Mouse (Mus musculus) neural tube, embryonic 14.5 days (tissue): ENCODE measurements around the gene Cib2. TPM values are rescaled to one million over a fixed set of nuclear protein-coding genes. Genes with fewer than 3 reads are reported as not detected.
"Not testable (repeated sequence)": the region's sequence is repeated elsewhere in the genome, so short reads cannot be mapped to it uniquely, and the experiment has no call there.

Experiments used
- ATAC-seq: fragments of 200-750 bp; cut with Nextera tagmentation; 2 replicates; pipeline ENCODE4 v1.8.0; 2017; ENCODE audit warnings: low read depth, mild to moderate bottlenecking, moderate TSS enrichment, moderate library complexity
- H3K27ac ChIP-seq: fragments of 300-500 bp; sonication (generic); 2 replicates; pipeline ENCODE4 v1.5.1; 2014; ENCODE audit warnings: low read depth, mild to moderate bottlenecking, control low read depth, low read length, moderate library complexity, mixed read lengths
- H3K27me3 ChIP-seq: fragments of 300-500 bp; sonication (generic); 2 replicates; pipeline ENCODE4 v1.6.1; 2014; ENCODE audit warnings: low read length; ENCODE audit not compliant: control insufficient read depth, insufficient read depth
- H3K36me3 ChIP-seq: fragments of 300-500 bp; sonication (generic); 2 replicates; pipeline ENCODE4 v1.6.1; 2014; ENCODE audit warnings: low read length, mixed read lengths; ENCODE audit not compliant: control insufficient read depth, insufficient read depth
- H3K4me1 ChIP-seq: fragments of 300-500 bp; sonication (generic); 2 replicates; pipeline ENCODE4 v1.6.1; 2014; ENCODE audit warnings: low read length; ENCODE audit not compliant: control insufficient read depth, insufficient read depth
- H3K4me2 ChIP-seq: fragments of 300-500 bp; sonication (generic); 2 replicates; pipeline ENCODE4 v1.6.1; 2014; ENCODE audit warnings: mild to moderate bottlenecking, low read depth, low read length, control low read depth
- H3K4me3 ChIP-seq: fragments of 300-500 bp; sonication (generic); 2 replicates; pipeline ENCODE4 v1.5.1; 2014; ENCODE audit warnings: low read depth, low read length, control low read depth, mixed read lengths
- H3K9ac ChIP-seq: fragments of 300-500 bp; sonication (generic); replicated peaks from 2 replicates; pipeline ENCODE4 v1.6.1; 2014; ENCODE audit warnings: low read depth, mild to moderate bottlenecking, control low read depth, low read length, mixed read lengths
- H3K9me3 ChIP-seq: fragments of 300-500 bp; sonication (generic); 2 replicates; pipeline ENCODE4 v1.6.1; 2016; ENCODE audit warnings: low read length; ENCODE audit not compliant: control insufficient read depth
- WGBS: fragments of 180-500 bp; shearing (Covaris S2); extraction: QIAGEN DNeasy Blood & Tissue Kit; methylation state at CpG from one replicate; pipeline ENCODE4 v1.1.7; 2014; 5-methylcytosine and 5-hydroxymethylcytosine counted together
- polyA plus RNA-seq: library from polyadenylated mRNA; unstranded; fragments of >200 nt; fragmentation: Nextera tagmentation; extraction: Ambion mirVana; gene quantifications from 2 replicates; pipeline ENCODE4 v1.2.1, GENCODE M21; 2014

Cib2 gene
- polyA plus RNA-seq = 67.5 and 80.4 TPM in 2 replicates

GRCm38 (mm10) chr9:54559771-54560471, at the start of gene Cib2:
Gene Cib2, minus strand, starts transcription at chr9:54560218.
- peak within 1 kb of the TSS; percentile 56 for H3K9ac ChIP-seq
- peak within 1 kb of the TSS; percentile 38 for H3K4me3 ChIP-seq
- peak; percentile 97 for ATAC-seq
- WGBS = under 1% methylated on average over 49 of the region's 54 CpGs
- no peak within 1 kb of the TSS for H3K27ac ChIP-seq
- no peaks in the 10 kb centered on the region for H3K9me3 ChIP-seq
- H3K4me2 ChIP-seq = peak within 1 kb of the TSS; percentile 50
- 0 out of 2 replicates have a peak, but pooled peaks cover 5% of the 10 kb centered on the region for H3K4me1 ChIP-seq
- H3K27me3 ChIP-seq = no peaks in the 10 kb centered on the region
- H3K36me3 ChIP-seq = no peaks in the 10 kb centered on the region

GRCm38 (mm10) chr9:54604886-54605285, 44.9 kb upstream of the Cib2 start:
- H3K27me3 ChIP-seq = no peaks in the 10 kb centered on the region
- no peak overlapping the region for H3K27ac ChIP-seq
- no peak for ATAC-seq
- no peak overlapping the region for H3K9ac ChIP-seq
- peaks cover 38% of the 10 kb centered on the region for H3K36me3 ChIP-seq
- H3K4me1 ChIP-seq = no peaks in the 10 kb centered on the region
- H3K4me2 ChIP-seq = no peak overlapping the region
- no peaks in the 10 kb centered on the region for H3K9me3 ChIP-seq
- 65% methylated on average over 4 of the region's 4 CpGs for WGBS
- H3K4me3 ChIP-seq = no peak overlapping the region

- Histone ChIP-seq H3K27me3 (no peaks in the 10 kb centered on the region), H3K27ac (no peak overlapping the region), H3K4me1 (no peaks in the 10 kb centered on the region), H3K9ac (no peak overlapping the region), H3K4me2 (no peak overlapping the region), H3K4me3 (no peak overlapping the region), H3K36me3 (peaks cover 44% of the 10 kb centered on the region), H3K9me3 (no peaks in the 10 kb centered on the region)
- no peak for ATAC-seq
- WGBS = 53% methylated on average over 5 of the region's 5 CpGs
Measured at GRCm38 (mm10) chr9:54604131-54604654, 44.2 kb upstream of the Cib2 start.

- Histone ChIP-seq H3K27ac (no peak overlapping the region), H3K9ac (no peak overlapping the region), H3K4me2 (no peak overlapping the region), H3K36me3 (peaks cover 57% of the 10 kb centered on the region), H3K4me3 (no peak overlapping the region), H3K9me3 (no peaks in the 10 kb centered on the region), H3K4me1 (no peaks in the 10 kb centered on the region), H3K27me3 (no peaks in the 10 kb centered on the region)
- WGBS = 60% methylated on average over 7 of the region's 7 CpGs
- ATAC-seq = no peak
Measured at GRCm38 (mm10) chr9:54602916-54603315, 42.9 kb upstream of the Cib2 start.

GRCm38 (mm10) chr9:54602386-54602785, 42.4 kb upstream of the Cib2 start:
- H3K4me1 ChIP-seq = no peaks in the 10 kb centered on the region

GRCm38 (mm10) chr9:54596752-54597465, 36.9 kb upstream of the Cib2 start:
- WGBS = 95% methylated on average over 15 of the region's 15 CpGs
- Histone ChIP-seq H3K4me3 (no peak overlapping the region), H3K9ac (no peak overlapping the region), H3K27me3 (no peaks in the 10 kb centered on the region), H3K4me2 (no peak overlapping the region), H3K9me3 (no peaks in the 10 kb centered on the region), H3K4me1 (no peaks in the 10 kb centered on the region), H3K27ac (no peak overlapping the region), H3K36me3 (peaks cover 78% of the 10 kb centered on the region)
- ATAC-seq = no peak

More at GRCm38 (mm10) chr9:54602386-54602785, 42.4 kb upstream of the Cib2 start:
- no peaks in the 10 kb centered on the region for H3K9me3 ChIP-seq
- H3K27me3 ChIP-seq = no peaks in the 10 kb centered on the region
- H3K4me3 ChIP-seq = no peak overlapping the region
- no peak overlapping the region for H3K27ac ChIP-seq
- no peak for ATAC-seq
- H3K9ac ChIP-seq = no peak overlapping the region
- 74% methylated on average over 2 of the region's 2 CpGs for WGBS
- no peak overlapping the region for H3K4me2 ChIP-seq
- peaks cover 61% of the 10 kb centered on the region for H3K36me3 ChIP-seq

- not testable (repeated sequence) for H3K4me2 ChIP-seq, H3K9ac ChIP-seq, H3K4me3 ChIP-seq, H3K4me1 ChIP-seq, ATAC-seq, H3K27me3 ChIP-seq, H3K9me3 ChIP-seq, H3K27ac ChIP-seq
- H3K36me3 ChIP-seq = peaks cover 51% of the 10 kb centered on the region
- 77% methylated on average over 4 of the region's 4 CpGs for WGBS
Measured at GRCm38 (mm10) chr9:54593652-54594051, 33.6 kb upstream of the Cib2 start.

- Histone ChIP-seq H3K27ac (no peak overlapping the region), H3K9ac (no peak overlapping the region), H3K36me3 (peaks cover 5% of the 10 kb centered on the region), H3K27me3 (no peaks in the 10 kb centered on the region; the same call in 1 of the 2 replicates), H3K4me2 (no peak overlapping the region), H3K4me3 (no peak overlapping the region), H3K4me1 (peaks cover 11% of the 10 kb centered on the region; the same call in 1 of the 2 replicates), H3K9me3 (no peaks in the 10 kb centered on the region)
- 69% methylated on average over 4 of the region's 4 CpGs for WGBS
- no peak for ATAC-seq
Measured at GRCm38 (mm10) chr9:54587863-54588262, 27.8 kb upstream of the Cib2 start.
